Mouse (Mus musculus) adipocyte (in vitro differentiated cells): ENCODE measurements around the gene Mtch1.
"Not testable (repeated sequence)": the region's sequence is repeated elsewhere in the genome, so short reads cannot be mapped to it uniquely, and the experiment has no call there.

Experiments used
- DNase-seq: peaks from one replicate; pipeline ENCODE4 v3.0.0-alpha.2; 2016; ENCODE audit warnings: low spot score

Gene Mtch1

DNA sequence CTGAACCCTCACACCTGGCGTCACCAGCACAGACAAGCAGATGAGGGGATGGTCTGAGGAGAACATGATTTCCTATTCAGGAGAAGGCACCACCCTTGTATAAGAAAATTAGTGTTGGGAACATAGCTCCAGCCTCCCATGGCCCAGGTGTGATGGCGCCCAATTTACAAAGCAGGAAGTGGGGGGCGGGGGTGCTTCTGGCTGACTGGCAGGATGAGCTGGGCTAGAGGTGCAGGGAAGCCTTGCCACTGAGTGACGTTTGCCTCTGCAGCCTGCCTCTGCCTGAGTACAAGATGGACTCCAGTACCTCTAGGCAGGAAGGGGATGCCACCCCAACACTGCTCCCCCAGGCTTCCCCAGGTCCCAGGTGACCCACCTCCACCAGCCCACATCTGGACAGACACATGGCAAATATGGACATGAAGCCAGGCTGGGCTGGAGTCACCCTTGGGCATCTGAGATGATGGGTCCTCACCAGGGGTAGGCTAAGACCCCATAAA, 15.5 kb downstream of the Mtch1 start:
- DNase-seq, result no peak

DNA sequence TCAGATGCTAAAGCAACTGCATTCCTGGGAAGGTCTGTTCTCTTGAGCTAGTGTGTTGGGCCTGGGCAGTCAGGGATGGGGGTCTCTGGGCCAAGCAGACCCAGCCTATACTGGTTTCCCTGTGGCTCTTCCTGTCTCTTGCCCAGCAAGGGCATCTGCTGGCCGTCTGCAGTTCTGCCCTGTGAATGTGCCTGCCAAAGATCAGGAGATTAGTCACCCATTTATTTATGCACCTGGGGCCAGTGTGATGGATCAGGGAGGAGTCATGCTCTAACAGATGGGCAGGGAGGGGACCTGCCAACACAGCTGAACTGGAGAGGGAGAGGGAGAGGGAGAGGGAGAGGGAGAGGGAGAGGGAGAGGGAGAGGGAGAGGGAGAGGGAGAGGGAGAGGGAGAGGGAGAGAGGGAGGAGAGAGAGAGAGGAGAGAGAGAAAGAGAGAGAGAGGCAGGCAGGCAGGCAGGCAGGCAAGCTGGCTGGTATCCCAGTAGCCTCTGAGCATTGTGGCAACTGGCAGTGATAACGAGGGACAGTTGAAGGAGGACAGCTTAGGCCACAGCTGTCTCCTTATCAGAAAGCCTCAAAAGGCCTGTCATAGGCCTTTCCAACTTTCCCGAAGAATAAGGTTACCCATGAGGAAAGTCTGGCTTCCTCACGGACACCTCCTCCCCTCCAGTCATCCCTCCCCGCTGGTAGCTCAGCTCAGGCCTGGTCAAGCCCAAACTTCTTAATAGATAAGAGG, 16.9 kb downstream of the Mtch1 start:
- DNase-seq, result peak; percentile 56

DNA sequence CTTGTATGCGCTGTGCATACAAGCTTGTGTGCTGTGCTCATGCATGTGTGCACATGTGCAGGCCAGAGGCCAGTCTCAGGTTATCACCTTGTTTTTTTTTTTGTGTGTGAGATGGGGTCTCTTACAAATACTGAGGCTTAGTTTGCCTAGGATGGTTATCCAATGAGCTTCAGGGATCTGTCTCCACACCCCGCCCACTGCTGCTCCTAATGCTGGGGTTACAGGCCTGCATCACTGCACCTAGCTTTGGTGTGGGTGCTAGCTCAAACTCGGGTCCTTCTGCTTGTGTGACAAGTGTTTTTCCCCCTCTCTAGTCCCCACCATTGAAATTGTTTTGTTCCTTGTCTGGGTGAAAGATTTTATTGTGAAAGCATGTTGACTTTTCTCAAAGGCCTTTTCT, 17.5 kb downstream of the Mtch1 start:
- DNase-seq, result no peak

DNA sequence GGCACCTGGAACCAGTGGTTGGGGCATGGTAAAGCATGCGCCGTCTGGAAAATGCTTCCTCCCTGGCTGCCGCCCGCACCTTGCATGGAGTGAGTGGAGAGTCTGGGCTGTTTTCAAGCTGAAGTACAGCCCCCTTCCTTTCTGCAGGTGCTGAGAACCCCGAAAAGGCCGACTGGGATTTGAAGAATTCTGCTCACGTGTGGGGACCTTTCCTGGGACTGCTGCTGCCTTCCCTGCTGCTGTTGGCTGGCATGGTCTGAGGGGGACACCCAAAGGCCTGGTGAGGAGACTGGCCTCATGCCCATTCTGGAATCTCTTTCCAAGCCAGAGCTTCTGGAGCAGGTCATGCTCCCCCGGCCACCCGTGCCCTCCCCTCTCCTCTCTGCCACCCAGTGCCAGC, 20.0 kb downstream of the Mtch1 start:
- no peak for DNase-seq

DNA sequence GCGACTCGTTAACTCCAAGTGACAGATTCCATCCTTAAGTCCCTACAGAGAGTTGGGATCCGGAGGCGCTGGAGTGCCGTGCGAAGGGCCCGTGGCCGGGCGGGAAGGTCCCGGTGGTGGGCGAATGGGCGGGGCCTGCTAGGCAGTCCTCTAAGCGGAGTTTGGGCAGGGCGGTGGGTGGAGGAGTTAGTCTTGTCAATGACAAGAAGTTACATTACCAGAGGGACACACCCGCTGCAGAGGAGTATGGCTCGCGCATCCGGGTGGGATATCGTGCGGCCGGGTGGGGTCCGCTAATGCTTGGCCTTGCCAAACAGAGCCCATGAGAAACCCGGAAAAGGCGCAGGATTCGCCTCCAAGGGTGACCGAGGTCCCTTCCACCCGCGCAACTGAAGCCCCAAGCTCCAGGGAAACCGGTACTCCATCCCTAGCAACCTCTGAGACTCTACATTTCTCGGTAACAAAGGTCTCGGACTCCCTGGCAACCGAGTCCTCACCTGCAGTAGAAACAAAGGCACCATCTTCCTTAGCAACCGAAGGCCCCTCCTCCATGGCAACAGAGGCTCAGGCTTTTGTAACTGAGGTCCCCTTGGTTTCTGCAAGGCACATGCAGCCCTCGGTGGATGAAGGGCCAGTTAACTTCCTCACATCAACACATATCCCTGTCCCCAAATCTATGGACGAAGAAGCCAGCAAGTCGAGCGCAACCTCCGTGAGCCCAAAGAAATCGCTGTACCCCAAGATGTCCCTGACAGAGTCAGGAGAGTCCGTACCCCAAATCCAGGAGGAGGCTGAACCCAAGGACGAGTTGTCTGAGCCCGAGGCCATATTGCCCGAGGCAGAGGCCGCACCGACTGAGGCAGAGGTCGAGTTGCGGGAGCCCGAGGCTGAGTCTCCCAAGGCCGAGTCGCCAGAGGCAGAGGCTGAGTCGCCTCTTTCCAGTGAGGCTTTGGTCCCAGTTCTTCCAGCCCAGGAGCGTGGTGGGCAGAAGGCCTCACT, 20.9 kb downstream of the Mtch1 start:
- no peak for DNase-seq

DNA sequence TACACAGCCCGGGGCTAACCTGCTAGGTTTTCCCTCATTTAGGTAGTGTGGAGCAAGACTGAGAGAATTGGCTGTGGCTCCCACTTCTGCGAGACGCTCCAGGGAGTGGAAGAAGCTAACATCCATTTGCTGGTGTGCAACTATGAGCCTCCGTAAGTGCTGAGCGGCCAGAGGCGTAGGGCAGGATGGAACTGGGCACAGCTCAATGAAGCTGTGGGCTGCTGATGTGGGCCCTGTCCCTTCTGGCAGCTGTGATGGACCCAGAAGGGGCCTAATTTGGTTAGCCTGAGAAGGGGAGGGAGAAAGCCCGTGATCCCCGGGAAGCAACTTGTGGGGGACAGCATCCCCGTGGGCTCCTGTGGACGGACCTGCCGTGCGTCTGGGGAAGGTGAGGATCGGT, 21.9 kb downstream of the Mtch1 start:
- no peak for DNase-seq

DNA sequence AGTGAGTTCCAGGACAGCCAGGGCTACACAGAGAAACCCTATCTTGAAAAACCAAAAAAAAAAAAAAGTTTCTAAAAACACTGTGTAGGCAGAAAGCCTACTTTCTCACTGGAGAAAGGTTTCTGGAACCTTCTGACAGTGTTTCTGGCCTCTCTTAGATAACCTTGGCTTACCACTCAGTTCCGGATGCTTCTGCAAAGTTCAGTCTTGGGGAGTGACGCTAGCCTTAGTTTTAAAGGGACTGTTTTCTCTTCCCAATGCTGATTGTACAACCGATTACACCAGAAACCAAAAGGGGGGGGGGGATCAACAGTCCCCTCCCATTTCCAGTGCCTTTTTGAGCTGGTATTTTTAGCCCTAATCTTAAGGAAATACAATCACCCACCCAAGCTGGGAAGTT, 24.1 kb downstream of the Mtch1 start:
- no peak for DNase-seq

DNA sequence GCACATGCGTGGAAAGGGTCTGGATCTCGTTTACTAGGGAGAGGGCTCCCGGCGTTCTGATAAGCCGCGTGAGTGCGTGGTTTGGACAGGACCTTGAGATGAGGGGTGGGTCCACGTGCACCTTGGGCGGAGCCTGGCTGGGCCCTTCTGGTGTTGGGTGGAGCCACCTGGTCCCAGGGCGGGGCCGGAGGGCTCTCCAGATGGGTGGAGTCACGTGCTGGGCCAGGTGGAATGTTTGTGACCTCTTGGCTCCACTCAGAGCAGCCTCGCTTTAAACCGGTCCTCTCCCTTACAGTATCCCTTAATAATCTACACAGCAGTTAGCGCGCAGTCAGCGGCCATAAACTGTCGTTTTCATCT, 25.2 kb downstream of the Mtch1 start:
- no peak for DNase-seq

DNA sequence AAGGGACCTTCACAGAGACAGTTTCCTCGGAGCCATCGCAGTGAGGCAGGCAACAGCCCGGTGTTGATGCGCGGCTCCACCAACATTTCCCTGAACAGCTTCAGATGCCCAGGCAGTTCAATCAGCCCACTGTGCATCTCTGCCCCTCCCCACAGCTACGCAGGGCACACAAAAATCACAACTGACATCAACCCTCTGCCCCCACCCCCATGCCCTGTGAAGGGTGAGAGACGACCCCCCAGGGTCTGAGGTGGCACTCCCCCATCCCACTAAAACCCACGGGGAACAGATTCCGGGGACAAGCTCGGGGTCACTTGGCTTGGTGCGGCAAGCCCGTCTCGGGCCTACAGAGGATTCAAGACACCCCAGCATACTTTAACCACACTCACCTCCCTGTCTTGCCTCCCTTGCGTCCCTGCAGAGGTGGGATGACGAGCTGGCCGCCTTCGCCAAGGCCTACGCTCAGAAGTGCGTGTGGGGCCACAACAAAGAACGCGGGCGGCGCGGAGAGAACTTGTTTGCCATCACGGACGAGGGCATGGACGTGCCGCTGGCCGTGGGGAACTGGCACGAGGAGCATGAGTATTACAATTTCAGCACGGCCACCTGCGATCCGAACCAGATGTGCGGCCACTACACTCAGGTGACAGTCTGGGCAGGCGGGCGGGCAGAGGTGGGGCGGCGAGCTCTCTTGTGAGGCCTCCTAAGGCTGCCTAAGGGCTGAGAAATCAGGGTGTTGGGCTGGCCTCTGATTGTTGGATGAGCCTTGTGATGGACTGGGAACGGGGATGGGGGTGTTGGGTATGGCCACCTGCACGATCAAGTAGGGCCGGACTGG, 25.8 kb downstream of the Mtch1 start:
- DNase-seq, result no peak

DNA sequence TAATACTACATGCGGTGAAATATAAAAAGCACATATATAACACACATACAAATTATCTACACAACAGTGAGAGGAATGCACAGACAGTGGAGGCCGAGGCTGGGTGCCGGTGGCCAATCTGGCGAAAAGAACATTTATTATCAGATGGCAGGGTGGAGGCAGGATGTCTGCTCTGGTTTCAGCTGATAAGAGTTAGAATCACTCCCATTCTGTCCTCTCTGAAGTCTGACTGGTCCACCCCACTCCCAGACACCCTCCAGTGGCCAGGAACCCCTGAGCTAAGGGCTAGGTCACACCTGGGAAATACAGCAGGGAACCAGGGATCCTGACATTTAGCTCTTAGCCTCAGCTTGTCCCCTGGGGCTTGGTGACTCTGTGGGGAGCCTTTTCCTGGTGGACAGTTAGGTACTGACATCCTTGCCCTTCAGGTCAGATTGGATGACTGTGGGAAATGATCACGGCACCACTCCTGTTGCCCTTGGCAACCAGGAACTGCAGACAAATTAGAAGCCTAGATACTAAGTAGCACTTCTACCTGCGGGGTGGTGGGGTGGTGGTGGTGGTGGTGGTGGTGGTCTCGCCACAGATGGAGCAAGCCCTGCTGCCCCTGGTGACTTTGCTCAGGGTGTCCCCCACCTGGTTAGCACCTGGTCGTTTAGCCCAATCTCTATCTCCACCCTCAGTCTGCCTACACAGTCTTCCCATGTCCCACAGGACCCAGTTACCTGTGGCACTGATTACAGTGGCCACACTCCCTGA, 27.7 kb downstream of the Mtch1 start:
- DNase-seq, result no peak

DNA sequence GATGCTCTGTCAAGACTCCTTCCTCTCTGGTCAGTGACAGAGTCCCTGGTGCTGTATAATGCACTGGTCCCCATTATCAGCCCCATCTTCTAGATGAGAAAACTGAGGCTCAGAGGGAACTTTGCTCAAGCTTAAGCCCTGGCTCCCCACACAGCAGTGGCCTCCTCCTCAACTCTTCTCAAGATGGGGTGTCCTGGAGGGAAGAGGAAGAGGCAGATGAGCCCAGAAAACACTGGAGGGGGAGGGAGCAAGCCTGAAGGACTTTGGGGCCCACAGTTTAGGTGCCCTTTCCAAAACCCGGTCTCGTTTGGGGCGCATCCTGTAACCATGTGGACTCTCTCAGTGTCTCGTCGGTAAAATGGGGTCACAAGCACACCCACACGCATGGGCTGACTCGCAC, 28.3 kb downstream of the Mtch1 start:
- DNase-seq, result no peak

DNA sequence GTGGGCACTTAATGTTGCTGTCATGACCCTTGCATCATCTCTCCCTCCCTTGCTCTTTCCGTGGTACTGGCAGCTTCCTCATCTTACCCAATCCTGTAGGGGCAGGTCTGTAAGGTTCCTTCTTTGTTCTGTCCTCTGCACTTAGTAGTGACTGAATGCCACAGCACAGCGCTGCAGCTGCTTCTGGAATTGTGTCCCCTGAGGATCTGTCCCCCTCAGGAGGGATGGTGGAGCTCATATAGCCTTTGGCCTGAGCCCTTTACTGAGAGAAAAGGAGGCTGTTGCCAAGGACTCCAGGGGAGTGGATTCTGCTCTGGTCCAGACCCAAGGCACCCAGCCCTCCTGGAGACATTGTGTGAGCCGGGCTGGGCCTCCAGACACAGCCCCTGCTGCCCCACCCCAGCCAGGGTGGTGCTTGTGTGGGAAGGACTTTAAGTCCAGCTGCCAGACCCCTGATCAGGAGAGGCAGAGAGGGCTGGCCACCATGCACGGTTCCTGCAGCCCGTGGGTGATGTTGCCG, 28.9 kb downstream of the Mtch1 start:
- DNase-seq, result no peak

DNA sequence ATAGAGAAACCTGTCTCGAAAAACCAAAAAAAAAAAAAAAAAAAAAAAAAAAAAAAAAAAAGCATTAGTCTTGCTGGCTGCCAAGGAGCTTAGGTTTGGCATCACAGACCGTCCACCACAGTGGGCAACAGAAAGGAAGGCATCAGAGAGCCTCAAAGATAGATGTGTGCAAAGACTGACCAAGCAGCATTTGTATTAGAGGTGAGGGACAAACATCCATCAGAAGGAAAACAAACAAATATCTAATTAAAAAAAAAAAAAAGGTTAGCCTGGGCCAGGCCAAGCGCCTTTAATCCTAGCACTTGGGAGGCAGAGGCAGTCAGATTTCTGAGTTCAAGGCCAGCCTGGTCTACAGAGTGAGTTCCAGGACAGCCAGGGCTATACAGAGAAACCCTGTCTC, 30.4 kb downstream of the Mtch1 start, which contains the start of gene Pi16:
Gene Pi16, plus strand, starts transcription at position 301 of the 400 bp plus-strand sequence.
- DNase-seq, result not testable (repeated sequence)

DNA sequence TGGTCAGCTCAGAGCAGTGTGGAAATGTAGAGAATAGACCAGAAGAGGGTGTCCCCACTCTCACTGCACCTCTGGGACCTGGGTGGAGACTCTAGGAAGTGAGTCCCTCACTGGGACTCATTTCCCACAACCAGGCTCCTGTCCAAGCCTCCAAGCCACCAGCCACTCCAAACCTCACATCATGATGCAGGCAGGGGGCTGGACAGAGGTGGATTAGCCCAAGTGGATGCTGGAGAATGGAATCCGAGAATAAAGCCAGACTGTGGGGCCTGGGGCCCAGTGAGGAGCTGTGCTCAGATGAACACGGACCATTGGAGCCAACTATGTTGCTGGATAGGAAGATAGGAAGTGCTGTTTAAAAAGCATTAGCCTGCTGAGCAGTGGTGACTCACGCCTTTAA, 30.8 kb downstream of the Mtch1 start:
- no peak for DNase-seq

DNA sequence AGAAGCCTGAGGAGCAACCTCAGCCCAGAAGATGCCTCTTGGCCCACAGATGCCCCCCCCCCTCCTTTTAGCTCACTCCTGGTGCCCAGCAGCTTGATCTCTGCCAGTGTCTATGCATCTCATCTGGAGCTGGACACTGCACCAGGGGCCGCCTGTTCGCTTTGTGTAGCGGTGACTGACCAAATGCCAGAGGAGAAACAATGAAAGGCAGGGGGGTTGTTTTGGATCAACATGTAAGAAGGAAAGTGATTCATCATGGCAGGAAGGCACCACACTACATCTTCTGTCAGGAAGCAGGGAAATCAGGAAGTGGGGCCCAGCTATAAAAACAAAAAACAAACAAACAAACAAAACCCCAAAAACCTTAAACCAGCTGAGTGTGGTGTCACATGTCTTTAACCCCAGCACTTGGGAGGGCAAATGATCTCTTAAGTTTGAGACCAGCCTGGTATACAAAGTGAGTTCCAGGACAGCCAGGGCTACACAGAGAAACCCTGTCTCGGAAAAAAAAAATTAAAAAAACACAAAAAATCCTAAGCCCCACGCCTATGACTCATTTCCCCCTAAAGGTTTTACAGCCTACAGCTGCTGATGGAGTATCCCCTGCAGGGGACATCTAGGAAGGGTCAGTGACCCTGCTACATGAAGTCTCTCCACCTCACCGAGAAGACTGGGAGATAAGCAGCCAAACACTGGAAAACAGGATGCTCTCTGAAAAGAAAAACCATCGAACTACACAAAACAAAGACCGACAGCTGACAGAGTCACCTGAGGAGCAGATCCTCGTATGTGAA, 31.9 kb downstream of the Mtch1 start:
- DNase-seq, result no peak

DNA sequence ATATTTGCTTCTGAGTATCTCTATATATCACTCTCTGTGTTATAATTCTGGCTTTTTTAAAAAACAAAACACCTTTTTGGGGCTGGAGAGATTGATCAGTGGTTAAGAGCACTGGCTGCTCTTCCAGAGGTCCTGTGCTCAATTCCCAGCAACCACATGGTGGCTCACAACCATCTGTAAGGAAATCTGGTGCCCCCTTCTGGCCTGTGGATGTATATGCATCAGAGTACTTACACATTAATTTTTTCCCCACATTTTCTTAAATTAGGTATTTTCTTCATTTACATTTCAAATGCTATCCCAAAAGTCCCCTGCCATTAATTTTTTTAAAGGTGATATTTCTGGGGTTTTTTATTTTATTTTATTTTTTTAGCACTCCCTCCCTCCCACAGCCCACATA, 34.4 kb downstream of the Mtch1 start:
- peak; percentile 28 for DNase-seq

DNA sequence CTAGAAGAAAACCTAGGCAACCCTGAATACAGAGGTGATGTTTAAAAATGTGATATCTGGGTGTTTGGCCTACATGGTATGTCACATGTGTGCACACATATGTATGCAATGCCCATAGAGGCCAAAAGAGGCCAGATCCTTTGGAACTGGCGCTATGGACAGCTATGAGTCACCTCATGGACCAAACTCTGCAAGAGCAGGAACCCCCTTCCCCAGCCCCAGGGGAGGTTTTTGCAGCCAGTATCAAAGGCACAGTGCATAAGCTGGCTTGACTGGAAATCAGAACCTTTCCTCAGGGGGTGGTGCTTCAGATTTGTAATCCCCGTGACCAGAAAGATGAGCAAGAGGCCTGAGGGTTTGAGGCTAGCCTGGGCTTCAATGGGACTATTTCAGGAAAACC, 35.7 kb downstream of the Mtch1 start:
- no peak for DNase-seq

DNA sequence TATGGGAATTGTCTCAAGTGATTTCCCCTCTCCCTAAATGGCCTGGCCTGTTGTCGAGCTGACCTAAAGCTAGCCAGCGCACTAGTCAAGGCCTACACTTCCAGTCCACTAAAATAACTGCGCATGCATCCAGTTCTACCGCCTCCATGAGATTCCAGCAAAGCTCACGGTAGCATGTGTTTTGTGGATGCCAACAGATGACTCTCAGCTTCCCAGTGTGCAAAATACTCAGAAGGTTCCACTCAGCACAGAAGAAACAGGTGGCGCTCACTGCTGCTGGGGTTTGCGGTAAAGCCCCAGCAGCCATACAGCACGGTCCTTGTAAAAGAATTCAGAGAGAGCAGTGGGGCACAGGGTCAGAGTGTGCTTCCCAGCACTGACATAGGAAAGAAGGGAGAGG, 36.1 kb downstream of the Mtch1 start:
- DNase-seq, result no peak

DNA sequence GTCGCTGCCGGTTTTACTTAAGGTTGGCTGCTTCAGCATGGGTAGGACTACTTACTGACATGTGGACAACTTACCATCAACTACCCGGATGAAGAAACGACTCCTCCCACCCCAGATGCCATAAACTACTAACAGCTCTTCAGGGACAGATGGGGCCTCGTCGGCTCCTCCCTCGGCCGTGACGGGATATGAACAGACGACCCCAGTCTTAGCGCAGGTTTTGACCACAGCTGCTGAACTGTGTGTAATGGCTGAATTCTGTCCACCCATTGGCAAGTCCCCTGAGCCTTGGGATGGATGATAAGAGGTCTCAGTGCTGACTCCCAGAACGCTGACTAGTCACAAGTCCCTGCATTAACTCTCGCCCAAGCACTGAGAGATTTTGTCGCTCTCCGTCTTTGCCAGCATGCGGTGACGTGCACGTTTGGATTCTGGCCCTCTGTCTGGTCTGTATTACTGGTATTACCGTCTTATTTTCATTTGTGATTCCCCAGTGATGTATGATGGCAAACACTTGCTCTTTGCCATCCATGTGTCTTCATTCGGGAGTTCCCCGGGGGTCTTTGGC, 37.6 kb downstream of the Mtch1 start:
- DNase-seq, result no peak

DNA sequence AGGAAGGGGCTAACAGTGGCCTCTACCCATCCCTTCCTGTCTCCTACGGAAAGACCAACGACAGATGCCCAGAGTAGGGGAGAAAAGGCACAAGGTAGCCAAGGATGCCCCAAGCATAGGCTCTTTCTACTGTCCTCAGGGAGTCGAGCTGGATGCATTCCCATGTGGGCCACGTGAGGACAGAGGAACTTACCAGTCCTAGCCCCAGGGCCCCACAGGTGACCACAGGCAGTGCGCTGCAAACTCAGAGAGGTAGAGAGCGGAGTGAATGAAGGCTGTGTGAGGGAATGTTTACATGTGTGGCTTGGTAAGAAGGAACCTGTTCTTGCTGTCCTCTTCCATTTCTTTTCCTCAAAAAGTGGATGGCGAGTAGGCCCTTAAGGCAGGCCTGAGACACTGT, 41.9 kb downstream of the Mtch1 start:
- DNase-seq, result no peak
